ENCODE assay signal across 14 mouse cellular contexts in genomic region chr10:89470596-89471353, GRCm38 (mm10).
DNase-seq lines count a peak whose midpoint lies in the region.
"Had no signal": no experiment of that assay in that cellular context is flagged by ENCODE, and none has a peak within 500 bp of the region (broad histone marks: within the 10 kb centered on the region; RNA-seq: fewer than 3 reads in every experiment).

No protein-coding gene starts in this region.

- peak; percentile 8 for DNase-seq in embryo, embryonic 10.5 days (ENCODE audit: low spot score)
- no peak for DNase-seq in embryo, embryonic 10 days (ENCODE audit: low spot score)
- peak; percentile 53 to 76 for DNase-seq in kidney, adult 8-10 months
- DNase-seq in kidney, postnatal 10 days: no peak
- DNase-seq in retina, postnatal 1 day: peak; percentile 15
- no peak for DNase-seq in retina, embryonic 14.5 days (ENCODE audit: low spot score)
- DNase-seq in yolk sac, embryonic 10.5 days (ENCODE audit: low spot score): peak; percentile 60
- DNase-seq in spleen, adult 12 weeks (ENCODE audit: low spot score): no peak
- DNase-seq: cerebellum, adult 11 months; cerebellum, postnatal 14 days; gastrocnemius, postnatal 10 days; heart, adult 2 months; layer of hippocampus, adult 9-11 months; lung, adult 18-20 months had no signal

Comparison
In these comparisons a context has a peak if more than half of its experiments do, and no peak if none do; other contexts are left out.
1. DNase-seq: peak in embryo, embryonic 10.5 days (single experiment), kidney, adult 8-10 months (2 of 2), retina, postnatal 1 day (single experiment) and yolk sac, embryonic 10.5 days (single experiment); none in embryo, embryonic 10 days (single experiment), kidney, postnatal 10 days (single experiment), retina, embryonic 14.5 days (single experiment) and spleen, adult 12 weeks (single experiment).